Mouse (Mus musculus): Measurements from ENCODE around the gene Kcna10. TPM values are rescaled to one million over a fixed set of nuclear protein-coding genes. Genes with fewer than 3 reads are reported as not detected.
A peak's percentile ranks its signal among the peaks of the same experiment; 100 is the strongest.

Gene Kcna10
- polyA plus RNA-seq, 1 experiment from 2014 or later, result not detected

- no peak for ATAC-seq
- Histone ChIP-seq H3K27ac (no peak within 1 kb of the TSS), H3K9me3 (no peaks in the 10 kb centered on the region), H3K36me3 (no peaks in the 10 kb centered on the region), H3K4me1 (replicated peaks) (peaks cover 4% of the 10 kb centered on the region; the same call in 1 of the 2 replicates), H3K4me3 (replicated peaks) (no peak within 1 kb of the TSS), H3K27me3 (no peaks in the 10 kb centered on the region), H3K4me2 (replicated peaks) (no peak within 1 kb of the TSS), H3K9ac (replicated peaks) (no peak within 1 kb of the TSS)
- WGBS, result 64% methylated on average over 1 of the region's 1 CpGs
Measured at GRCm38 (mm10) chr3:107230527-107230926, 47.7 kb downstream of the Kcna10 start, which contains the start of gene A630076J17Rik. Gene A630076J17Rik, plus strand, starts transcription at chr3:107230614.

DNA sequence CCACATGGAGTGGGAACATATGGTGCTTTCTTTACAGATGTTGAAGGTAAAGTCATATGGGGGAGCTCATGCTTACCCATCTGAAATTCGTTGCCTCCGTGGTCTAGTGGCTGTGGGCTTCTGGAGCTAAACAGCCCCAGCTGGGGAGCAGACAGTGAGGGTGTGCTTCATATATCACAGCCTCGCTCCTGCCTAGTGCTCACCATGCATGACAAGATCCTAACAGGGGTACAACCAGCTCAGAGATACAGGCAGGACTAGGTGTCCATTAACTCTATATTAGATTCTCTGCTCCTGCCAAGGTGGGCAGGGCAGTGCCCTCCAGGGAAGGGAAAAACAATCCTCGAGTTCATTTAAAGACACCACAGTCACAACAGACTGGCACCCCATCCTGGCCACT, 48.3 kb downstream of the Kcna10 start:
- 65% methylated on average over 4 of the region's 4 CpGs for WGBS
- H3K4me3 ChIP-seq (replicated peaks), result no peak overlapping the region

DNA sequence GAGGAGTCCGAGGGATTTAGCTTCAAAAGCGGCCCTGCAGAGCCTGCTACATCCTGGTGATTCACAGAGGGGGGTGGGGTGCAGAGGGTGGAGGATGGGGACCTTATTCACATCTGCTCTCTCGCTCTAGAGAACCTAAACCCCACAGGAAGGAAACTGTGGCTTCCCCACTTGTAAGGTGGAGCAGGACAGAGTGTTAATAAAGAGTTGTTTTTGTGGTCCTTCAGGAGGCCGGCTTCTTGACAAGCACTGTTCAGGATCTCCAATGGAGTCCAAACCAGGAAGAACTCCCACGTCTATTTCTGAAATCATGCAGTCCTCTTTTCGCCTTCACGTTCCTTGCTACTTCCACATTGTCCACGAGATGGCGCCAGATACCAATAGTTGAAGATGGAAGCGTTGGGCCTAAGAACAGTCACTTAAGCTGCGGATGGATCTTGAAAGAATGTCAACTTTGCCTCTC, 50.5 kb downstream of the Kcna10 start:
- Histone ChIP-seq H3K9ac (replicated peaks) (peak overlapping the region; percentile 51), H3K4me3 (replicated peaks) (no peak overlapping the region), H3K27me3 (no peaks in the 10 kb centered on the region), H3K27ac (no peak overlapping the region), H3K4me1 (replicated peaks) (peaks cover 4% of the 10 kb centered on the region; the same call in 1 of the 2 replicates), H3K4me2 (replicated peaks) (no peak overlapping the region), H3K9me3 (no peaks in the 10 kb centered on the region), H3K36me3 (no peaks in the 10 kb centered on the region)
- WGBS, result 6% methylated on average over 11 of the region's 11 CpGs
- ATAC-seq, result peak; percentile 62

More for the DNA sequence above, 48.3 kb downstream of the Kcna10 start:
- H3K36me3 ChIP-seq, result no peaks in the 10 kb centered on the region
- no peak overlapping the region for H3K27ac ChIP-seq
- ATAC-seq, result no peak
- H3K27me3 ChIP-seq, result no peaks in the 10 kb centered on the region
- H3K4me1 ChIP-seq (replicated peaks), result peaks cover 4% of the 10 kb centered on the region; the same call in 1 of the 2 replicates
- no peaks in the 10 kb centered on the region for H3K9me3 ChIP-seq
- no peak overlapping the region for H3K4me2 ChIP-seq (replicated peaks)
- no peak overlapping the region for H3K9ac ChIP-seq (replicated peaks)

DNA sequence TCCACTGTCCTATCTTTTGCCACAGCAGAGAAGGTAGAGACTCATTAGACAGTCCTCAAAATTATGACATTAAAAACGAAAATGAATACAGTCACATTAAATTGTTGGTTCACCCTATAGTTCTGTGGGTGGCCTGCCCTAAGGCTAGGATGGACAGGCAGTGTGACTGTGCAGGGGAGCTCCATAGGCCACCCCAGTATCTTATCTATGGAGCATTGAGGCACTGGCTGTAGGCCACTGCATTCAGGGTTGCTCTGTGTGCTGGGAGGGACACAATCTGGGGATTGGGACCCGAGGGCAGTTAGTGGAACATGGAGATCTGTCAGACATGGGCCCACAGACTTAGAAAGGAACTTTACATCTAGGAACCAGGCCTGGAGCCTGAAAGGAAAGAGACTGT, 51.1 kb downstream of the Kcna10 start:
- Histone ChIP-seq H3K4me3 (replicated peaks) (no peak overlapping the region), H3K36me3 (no peaks in the 10 kb centered on the region), H3K4me2 (replicated peaks) (no peak overlapping the region), H3K4me1 (replicated peaks) (peaks cover 4% of the 10 kb centered on the region; the same call in 1 of the 2 replicates), H3K27me3 (no peaks in the 10 kb centered on the region), H3K9ac (replicated peaks) (no peak overlapping the region), H3K27ac (no peak overlapping the region), H3K9me3 (no peaks in the 10 kb centered on the region)
- WGBS, result 26% methylated on average over 2 of the region's 2 CpGs
- ATAC-seq, result peak; percentile 59

GRCm38 (mm10) chr3:107238051-107238450, 55.2 kb downstream of the Kcna10 start:
- no peaks in the 10 kb centered on the region for H3K36me3 ChIP-seq
- H3K27me3 ChIP-seq, result 0 out of 2 replicates have a peak, but pooled peaks cover 4% of the 10 kb centered on the region
- no peak for ATAC-seq
- H3K9ac ChIP-seq (replicated peaks), result no peak overlapping the region
- no peaks in the 10 kb centered on the region for H3K9me3 ChIP-seq
- no peak overlapping the region for H3K27ac ChIP-seq
- 76% methylated on average over 2 of the region's 2 CpGs for WGBS
- H3K4me1 ChIP-seq (replicated peaks), result peaks cover 11% of the 10 kb centered on the region
- H3K4me2 ChIP-seq (replicated peaks), result no peak overlapping the region
- no peak overlapping the region for H3K4me3 ChIP-seq (replicated peaks)

DNA sequence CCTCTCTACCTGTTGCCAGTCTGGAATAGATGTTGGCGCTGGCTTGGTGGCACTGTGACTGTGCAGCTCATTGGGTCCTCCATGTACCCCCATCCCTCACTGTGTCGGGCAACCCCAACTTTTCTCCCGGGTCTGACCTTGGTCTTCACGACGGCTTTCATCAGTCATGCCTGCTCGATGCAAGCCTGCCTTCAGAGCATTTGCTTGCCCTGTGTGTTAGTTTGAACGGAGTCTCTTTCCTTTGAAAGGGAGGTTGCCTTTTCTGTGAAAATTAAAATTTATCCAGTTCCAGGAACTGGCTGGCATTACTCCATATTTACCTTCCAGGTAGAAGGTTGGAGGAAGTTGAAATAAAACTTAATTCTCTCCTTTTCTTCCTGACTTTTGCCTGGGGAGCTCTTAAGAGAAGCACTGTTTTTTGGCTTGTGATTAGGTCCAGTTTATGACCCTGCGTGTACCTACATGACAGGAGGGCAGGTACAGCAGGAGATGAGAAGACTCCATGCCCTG, 55.7 kb downstream of the Kcna10 start:
- no peaks in the 10 kb centered on the region for H3K36me3 ChIP-seq
- H3K4me1 ChIP-seq (replicated peaks), result peaks cover 7% of the 10 kb centered on the region
- H3K4me3 ChIP-seq (replicated peaks), result no peak overlapping the region
- H3K4me2 ChIP-seq (replicated peaks), result no peak overlapping the region
- no peak overlapping the region for H3K9ac ChIP-seq (replicated peaks)
- no peak for ATAC-seq
- H3K27ac ChIP-seq, result no peak overlapping the region
- 0 out of 2 replicates have a peak, but pooled peaks cover 4% of the 10 kb centered on the region for H3K27me3 ChIP-seq
- WGBS, result 90% methylated on average over 8 of the region's 8 CpGs
- no peaks in the 10 kb centered on the region for H3K9me3 ChIP-seq

DNA sequence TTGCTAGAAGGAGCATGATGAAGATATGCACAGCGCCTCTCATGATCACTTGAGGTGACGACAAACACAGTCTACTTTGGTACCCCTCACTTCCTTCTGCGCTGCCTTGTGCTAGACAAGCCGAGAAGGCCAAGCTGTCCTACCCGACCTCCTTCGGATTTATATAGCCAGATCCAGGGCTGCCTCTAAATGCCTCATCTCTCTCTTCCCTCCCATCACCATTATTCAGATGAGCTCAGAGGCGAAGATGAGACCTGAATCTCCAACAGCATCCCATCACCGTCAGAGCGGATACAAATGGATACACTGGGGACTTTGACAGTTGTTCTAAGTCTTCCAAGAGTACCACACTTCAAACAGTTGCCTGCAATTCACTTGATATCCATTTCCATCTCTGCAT, 56.8 kb downstream of the Kcna10 start, which contains the start of gene Prok1:
TSS of gene Prok1 (minus strand) at position 101 of the 400 bp plus-strand sequence.
- Histone ChIP-seq H3K9me3 (no peaks in the 10 kb centered on the region), H3K36me3 (no peaks in the 10 kb centered on the region), H3K4me1 (replicated peaks) (peaks cover 7% of the 10 kb centered on the region), H3K27ac (no peak within 1 kb of the TSS), H3K4me3 (replicated peaks) (no peak within 1 kb of the TSS), H3K9ac (replicated peaks) (no peak within 1 kb of the TSS), H3K27me3 (0 out of 2 replicates have a peak, but pooled peaks cover 4% of the 10 kb centered on the region), H3K4me2 (replicated peaks) (no peak within 1 kb of the TSS)
- 90% methylated on average over 9 of the region's 9 CpGs for WGBS
- no peak for ATAC-seq

GRCm38 (mm10) chr3:107241389-107242094, 58.7 kb downstream of the Kcna10 start:
- Histone ChIP-seq H3K27me3 (0 out of 2 replicates have a peak, but pooled peaks cover 4% of the 10 kb centered on the region), H3K4me1 (replicated peaks) (peaks cover 7% of the 10 kb centered on the region), H3K4me2 (replicated peaks) (peak overlapping the region; percentile 17; the same call in 1 of the 2 replicates), H3K27ac (no peak overlapping the region), H3K4me3 (replicated peaks) (no peak overlapping the region), H3K36me3 (no peaks in the 10 kb centered on the region), H3K9ac (replicated peaks) (no peak overlapping the region), H3K9me3 (no peaks in the 10 kb centered on the region)
- WGBS, result 29% methylated on average over 14 of the region's 14 CpGs
- peak; percentile 35; the same call in 1 of the 2 replicates for ATAC-seq

Other genes with a start within 250 kb of the Kcna10 start
- gene Kcna3, start 146.9 kb upstream of the Kcna10 start, polyA plus RNA-seq (2015; fragmentation: Nextera tagmentation; extraction: Ambion mirVana), result 10.1 and 12.5 TPM in 2 replicates
- gene Kcna2, start 81.9 kb upstream of the Kcna10 start, polyA plus RNA-seq (2015; fragmentation: Nextera tagmentation; extraction: Ambion mirVana), result 1.1 and 1.2 TPM in 2 replicates
- gene Cym, start 38.7 kb downstream of the Kcna10 start, polyA plus RNA-seq (2015; fragmentation: Nextera tagmentation; extraction: Ambion mirVana), result 0.27 and 4.2 TPM in 2 replicates
- gene A630076J17Rik, start 47.6 kb downstream of the Kcna10 start, polyA plus RNA-seq (2015; fragmentation: Nextera tagmentation; extraction: Ambion mirVana), result not detected in 2 replicates
- gene Prok1, start 56.7 kb downstream of the Kcna10 start, polyA plus RNA-seq (2015; fragmentation: Nextera tagmentation; extraction: Ambion mirVana), result not detected in 2 replicates
- 203 and 216 TPM in 2 replicates for gene Lamtor5, start 95.8 kb downstream of the Kcna10 start, polyA plus RNA-seq (2015; fragmentation: Nextera tagmentation; extraction: Ambion mirVana)
- gene Slc16a4, start 108.2 kb downstream of the Kcna10 start, polyA plus RNA-seq (2015; fragmentation: Nextera tagmentation; extraction: Ambion mirVana), result 2.1 and 2.3 TPM in 2 replicates
- gene Rbm15, start 150.6 kb downstream of the Kcna10 start, polyA plus RNA-seq (2015; fragmentation: Nextera tagmentation; extraction: Ambion mirVana), result 10.7 and 12.0 TPM in 2 replicates

All from midbrain, embryonic 13.5 days (tissue).